Mouse (Mus musculus): ENCODE measurements at regions not wholly inside any gene's neighbourhood (a gene's known extent, or its start where the extent isn't known, plus 50 kb on each side); places are given as distances from the start of the nearest gene placed in this dataset.

DNA sequence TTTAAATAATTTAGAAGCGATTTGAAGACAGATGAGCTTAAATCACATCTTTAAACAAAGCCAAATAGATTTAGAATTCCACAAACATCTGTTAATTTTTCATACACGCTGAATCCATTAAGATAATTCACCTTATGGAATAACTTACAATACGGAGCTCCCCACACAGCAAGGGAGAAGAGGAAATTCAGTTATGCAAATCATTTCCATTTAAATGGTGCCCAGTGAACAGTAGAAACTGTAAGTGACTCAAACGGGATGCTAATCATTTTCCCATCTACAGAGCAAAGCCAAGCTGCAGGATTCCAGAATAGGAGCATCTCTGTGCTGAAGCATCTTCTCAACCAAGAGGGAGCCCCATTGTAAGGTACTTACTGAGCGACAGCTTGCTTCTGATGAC lies 210.1 kb downstream of the Adgra3 start:
- no peaks in the 10 kb centered on the region for H3K4me1 ChIP-seq (ENCODE audit: control insufficient read depth, insufficient read depth, low read length)
- TF ChIP-seq CTCF (IDR thresholded peaks at IDR 0.05; ENCODE audit: low read depth, low read length) (no peak), POLR2A (IDR thresholded peaks at IDR 0.05; ENCODE audit: extremely low read depth, insufficient read depth, low read length) (no peak)
- H3K79me2 ChIP-seq (ENCODE audit: control insufficient read depth, insufficient read depth, low read length) = no peaks in the 10 kb centered on the region
- no peaks in the 10 kb centered on the region for H3K27me3 ChIP-seq (ENCODE audit: control insufficient read depth, insufficient read depth, low read length)
- no peak for DNase-seq (ENCODE audit: extremely low read depth, low read depth, low spot score)
- WGBS = 61% methylated on average over 5 of the region's 5 CpGs
- H3K36me3 ChIP-seq (ENCODE audit: control insufficient read depth, insufficient read depth, low read length) = no peaks in the 10 kb centered on the region
- no peak overlapping the region for H3K9ac ChIP-seq (ENCODE audit: low read depth, low read length)
- no peak overlapping the region for H3K4me3 ChIP-seq (ENCODE audit: insufficient read depth, low read depth, low read length)
- H3K27ac ChIP-seq (replicated peaks; ENCODE audit: insufficient read depth, low read depth, low read length) = no peak overlapping the region

DNA sequence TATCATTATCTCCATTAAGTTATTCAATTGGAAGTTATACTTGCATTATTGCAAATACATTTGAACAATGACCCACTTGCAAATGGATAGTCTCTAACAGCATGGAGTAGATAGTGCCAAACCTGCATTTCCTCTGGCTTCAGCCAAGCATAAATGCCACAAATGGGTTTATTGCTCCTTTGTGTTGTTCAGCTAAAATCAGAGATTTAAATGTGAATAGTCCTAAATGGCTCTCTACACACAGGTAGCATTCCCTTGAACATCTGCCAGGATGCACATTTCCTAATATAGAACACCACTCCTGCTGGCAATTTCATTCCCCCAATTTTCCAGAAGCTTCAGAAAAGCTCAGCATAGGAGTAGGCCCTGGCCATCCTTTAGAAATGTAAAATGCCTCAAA lies 210.6 kb downstream of the Adgra3 start:
- H3K9ac ChIP-seq (ENCODE audit: low read depth, low read length) = no peak overlapping the region
- DNase-seq (ENCODE audit: extremely low read depth, low read depth, low spot score) = no peak
- no peak overlapping the region for H3K27ac ChIP-seq (replicated peaks; ENCODE audit: insufficient read depth, low read depth, low read length)
- H3K27me3 ChIP-seq (ENCODE audit: control insufficient read depth, insufficient read depth, low read length) = no peaks in the 10 kb centered on the region
- H3K79me2 ChIP-seq (ENCODE audit: control insufficient read depth, insufficient read depth, low read length) = no peaks in the 10 kb centered on the region
- TF ChIP-seq POLR2A (IDR thresholded peaks at IDR 0.05; ENCODE audit: extremely low read depth, insufficient read depth, low read length) = no peak
- TF ChIP-seq CTCF (IDR thresholded peaks at IDR 0.05; ENCODE audit: low read depth, low read length) = no peak
- no peaks in the 10 kb centered on the region for H3K4me1 ChIP-seq (ENCODE audit: control insufficient read depth, insufficient read depth, low read length)
- no peak overlapping the region for H3K4me3 ChIP-seq (ENCODE audit: insufficient read depth, low read depth, low read length)
- no peaks in the 10 kb centered on the region for H3K36me3 ChIP-seq (ENCODE audit: control insufficient read depth, insufficient read depth, low read length)

GRCm38 (mm10) chr5:49818832-49819231 lies 240.0 kb downstream of the Adgra3 start:
- Histone ChIP-seq H3K79me2 (ENCODE audit: control insufficient read depth, insufficient read depth, low read length) (no peaks in the 10 kb centered on the region), H3K9ac (ENCODE audit: low read depth, low read length) (no peak overlapping the region), H3K36me3 (ENCODE audit: control insufficient read depth, insufficient read depth, low read length) (no peaks in the 10 kb centered on the region), H3K27me3 (ENCODE audit: control insufficient read depth, insufficient read depth, low read length) (no peaks in the 10 kb centered on the region), H3K27ac (replicated peaks; ENCODE audit: insufficient read depth, low read depth, low read length) (no peak overlapping the region), H3K4me1 (ENCODE audit: control insufficient read depth, insufficient read depth, low read length) (no peaks in the 10 kb centered on the region), H3K4me3 (ENCODE audit: insufficient read depth, low read depth, low read length) (no peak overlapping the region)
- no peak for TF ChIP-seq POLR2A (IDR thresholded peaks at IDR 0.05; ENCODE audit: extremely low read depth, insufficient read depth, low read length)
- TF ChIP-seq CTCF (IDR thresholded peaks at IDR 0.05; ENCODE audit: low read depth, low read length) = no peak
- 73% methylated on average over 5 of the region's 5 CpGs for WGBS
- DNase-seq (ENCODE audit: extremely low read depth, low read depth, low spot score) = no peak

DNA sequence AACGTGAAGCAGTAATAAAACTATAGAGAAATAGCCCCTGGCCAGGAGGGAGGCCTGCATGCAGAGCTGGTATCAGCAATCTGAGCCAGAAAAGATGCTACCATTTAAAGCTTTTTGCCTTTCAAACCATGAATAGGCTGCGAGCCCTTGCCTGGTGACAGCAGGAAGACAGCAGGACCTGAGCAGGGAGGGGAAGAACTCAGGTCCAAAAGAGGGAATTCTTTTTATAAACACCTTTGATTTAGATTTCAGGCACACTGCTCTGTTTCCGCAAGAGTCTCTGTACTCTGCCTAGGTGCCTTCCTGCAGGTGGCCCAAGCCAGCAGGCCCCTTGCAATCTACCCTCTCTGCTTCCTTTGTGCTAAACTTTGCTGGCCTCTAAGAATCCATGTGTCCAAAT lies 242.1 kb downstream of the Adgra3 start:
- H3K4me1 ChIP-seq (ENCODE audit: control insufficient read depth, insufficient read depth, low read length) = no peaks in the 10 kb centered on the region
- WGBS = 78% methylated on average over 3 of the region's 3 CpGs
- no peak overlapping the region for H3K4me3 ChIP-seq (ENCODE audit: insufficient read depth, low read depth, low read length)
- TF ChIP-seq CTCF (IDR thresholded peaks at IDR 0.05; ENCODE audit: low read depth, low read length) (no peak), POLR2A (IDR thresholded peaks at IDR 0.05; ENCODE audit: extremely low read depth, insufficient read depth, low read length) (no peak)
- no peaks in the 10 kb centered on the region for H3K79me2 ChIP-seq (ENCODE audit: control insufficient read depth, insufficient read depth, low read length)
- DNase-seq (ENCODE audit: extremely low read depth, low read depth, low spot score) = no peak
- H3K36me3 ChIP-seq (ENCODE audit: control insufficient read depth, insufficient read depth, low read length) = no peaks in the 10 kb centered on the region
- H3K9ac ChIP-seq (ENCODE audit: low read depth, low read length) = no peak overlapping the region
- H3K27me3 ChIP-seq (ENCODE audit: control insufficient read depth, insufficient read depth, low read length) = no peaks in the 10 kb centered on the region
- no peak overlapping the region for H3K27ac ChIP-seq (replicated peaks; ENCODE audit: insufficient read depth, low read depth, low read length)

GRCm38 (mm10) chr5:49813335-49813734 lies 245.5 kb downstream of the Adgra3 start:
- 78% methylated on average over 9 of the region's 9 CpGs for WGBS

GRCm38 (mm10) chr5:49788494-49789160 lies 263.9 kb upstream of the Kcnip4 start:
- DNase-seq (ENCODE audit: extremely low read depth, low read depth, low spot score) = no peak
- Histone ChIP-seq H3K4me1 (ENCODE audit: control insufficient read depth, insufficient read depth, low read length) (no peaks in the 10 kb centered on the region), H3K9ac (ENCODE audit: low read depth, low read length) (no peak overlapping the region), H3K4me3 (ENCODE audit: insufficient read depth, low read depth, low read length) (no peak overlapping the region), H3K79me2 (ENCODE audit: control insufficient read depth, insufficient read depth, low read length) (no peaks in the 10 kb centered on the region), H3K27ac (replicated peaks; ENCODE audit: insufficient read depth, low read depth, low read length) (no peak overlapping the region), H3K27me3 (ENCODE audit: control insufficient read depth, insufficient read depth, low read length) (no peaks in the 10 kb centered on the region), H3K36me3 (ENCODE audit: control insufficient read depth, insufficient read depth, low read length) (no peaks in the 10 kb centered on the region)
- 65% methylated on average over 11 of the region's 11 CpGs for WGBS
- TF ChIP-seq POLR2A (IDR thresholded peaks at IDR 0.05; ENCODE audit: extremely low read depth, insufficient read depth, low read length) (no peak), CTCF (IDR thresholded peaks at IDR 0.05; ENCODE audit: low read depth, low read length) (no peak)

More at GRCm38 (mm10) chr5:49813335-49813734, 245.5 kb downstream of the Adgra3 start:
- TF ChIP-seq CTCF (IDR thresholded peaks at IDR 0.05; ENCODE audit: low read depth, low read length) (no peak), POLR2A (IDR thresholded peaks at IDR 0.05; ENCODE audit: extremely low read depth, insufficient read depth, low read length) (no peak)
- Histone ChIP-seq H3K4me1 (ENCODE audit: control insufficient read depth, insufficient read depth, low read length) (no peaks in the 10 kb centered on the region), H3K9ac (ENCODE audit: low read depth, low read length) (no peak overlapping the region), H3K36me3 (ENCODE audit: control insufficient read depth, insufficient read depth, low read length) (no peaks in the 10 kb centered on the region), H3K79me2 (ENCODE audit: control insufficient read depth, insufficient read depth, low read length) (no peaks in the 10 kb centered on the region), H3K27me3 (ENCODE audit: control insufficient read depth, insufficient read depth, low read length) (no peaks in the 10 kb centered on the region), H3K4me3 (ENCODE audit: insufficient read depth, low read depth, low read length) (no peak overlapping the region), H3K27ac (replicated peaks; ENCODE audit: insufficient read depth, low read depth, low read length) (no peak overlapping the region)
- no peak for DNase-seq (ENCODE audit: extremely low read depth, low read depth, low spot score)

All from liver, adult 2 months (tissue).